Mouse (Mus musculus): Measurements from ENCODE around the gene Cers1.

GRCm38 (mm10) chr8:70300881-70301280 is 14.7 kb upstream of the Cers1 start:
- no peak for TF ChIP-seq CTCF (IDR thresholded peaks at IDR 0.05; ENCODE audit: extremely low read depth, insufficient read depth, insufficient read length, insufficient replicate concordance)
- TF ChIP-seq POLR2A (IDR thresholded peaks at IDR 0.05; ENCODE audit: low read depth, low read length) = no peak

Measured in spleen, adult 2 months (tissue).